Mouse (Mus musculus): ENCODE results near the gene Large1. TPM values are rescaled to one million over a fixed set of nuclear protein-coding genes. Genes with fewer than 3 reads are reported as not detected.

Large1 gene
- polyA plus RNA-seq, 1 experiment from 2014 or later, result 10.9 TPM

DNA sequence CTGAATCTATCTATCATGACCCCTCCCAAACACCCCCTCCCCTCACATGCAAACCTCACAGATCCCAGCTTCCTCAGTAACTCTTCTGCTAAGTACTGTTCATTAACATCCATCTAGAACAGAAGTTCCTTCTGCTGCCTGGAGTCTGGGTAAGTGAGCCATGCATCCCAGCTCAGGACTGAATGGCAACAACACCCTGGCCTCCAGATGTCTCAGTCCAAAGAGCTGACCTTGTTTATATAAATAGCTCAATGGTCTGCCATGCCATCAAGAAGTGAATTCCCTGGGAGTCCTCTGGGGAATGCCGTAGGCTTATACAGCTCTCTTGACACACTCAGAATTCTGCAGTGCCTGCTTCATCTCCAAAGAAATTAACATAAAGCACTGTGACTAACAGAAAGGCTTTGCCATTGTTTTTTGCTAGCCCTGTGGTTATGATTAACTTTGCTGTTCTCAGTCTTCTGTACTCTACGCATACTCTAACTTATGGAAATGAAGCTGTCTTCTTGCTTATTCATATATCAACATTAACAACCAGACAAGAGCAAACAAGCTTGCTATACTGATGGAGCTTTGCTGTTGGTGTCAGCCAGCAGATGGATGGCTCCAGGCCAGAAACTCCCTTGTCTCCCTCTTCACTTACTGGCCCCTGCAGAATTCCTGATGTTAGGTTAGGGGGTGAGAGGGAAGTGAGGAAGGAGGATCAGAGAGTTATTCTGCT lies 434.0 kb downstream of the Large1 start:
- Histone ChIP-seq H3K4me3 (ENCODE audit: control insufficient read depth in 1 of 2, insufficient read depth in 1 of 2, low read depth in 1 of 2, low read length in 2 of 2) (no peak overlapping the region), H3K4me1 (ENCODE audit: control insufficient read depth in 2 of 2, insufficient read depth in 2 of 2, low read length in 2 of 2) (peaks cover 2 to 19% of the 10 kb centered on the region in 2 experiments), H3K9ac (ENCODE audit: low read length) (no peak overlapping the region), H3K36me3 (ENCODE audit: control insufficient read depth, insufficient read depth, low read length) (no peaks in the 10 kb centered on the region), H3K4me2 (ENCODE audit: low read length) (peak overlapping the region; percentile 35), H3K9me3 (ENCODE audit: control insufficient read depth, low read length) (no peaks in the 10 kb centered on the region), H3K27me3 (ENCODE audit: control insufficient read depth, insufficient read depth, low read length) (no peaks in the 10 kb centered on the region), H3K27ac (replicated peaks in 1 of 2; ENCODE audit: control insufficient read depth in 1 of 2, insufficient read depth in 1 of 2, low read depth in 2 of 2, low read length in 2 of 2) (peak overlapping the region; percentile 72 to 83)
- ATAC-seq (ENCODE audit: insufficient number of reproducible peaks, insufficient read depth, low FRiP score, low read depth), result peak; percentile 77
- 48% methylated on average over 2 of the region's 2 CpGs for WGBS

DNA sequence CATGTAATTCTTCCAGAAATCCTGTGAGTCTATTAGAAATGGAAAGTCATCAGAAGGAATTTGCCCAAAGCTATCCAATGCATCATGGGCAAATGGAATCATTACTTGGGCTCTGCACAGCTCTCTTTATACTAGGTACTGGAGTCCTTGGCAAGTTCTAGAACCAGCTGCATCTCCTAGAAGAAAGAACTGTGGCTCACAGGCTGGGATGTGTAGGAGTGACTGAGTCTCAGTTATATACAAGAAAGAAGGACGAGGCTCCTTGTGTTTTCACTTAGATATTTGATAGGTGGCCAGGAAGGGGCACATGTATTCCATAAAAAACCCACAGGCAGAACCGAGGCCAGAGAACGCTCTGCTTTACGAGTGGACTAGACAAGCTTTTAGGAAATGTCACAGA lies 447.8 kb downstream of the Large1 start:
- Histone ChIP-seq H3K9me3 (ENCODE audit: control insufficient read depth, low read length) (no peaks in the 10 kb centered on the region), H3K36me3 (ENCODE audit: control insufficient read depth, insufficient read depth, low read length) (no peaks in the 10 kb centered on the region), H3K4me2 (ENCODE audit: low read length) (no peak overlapping the region), H3K27ac (replicated peaks in 1 of 2; ENCODE audit: control insufficient read depth in 1 of 2, insufficient read depth in 1 of 2, low read depth in 2 of 2, low read length in 2 of 2) (no peak overlapping the region), H3K4me3 (ENCODE audit: control insufficient read depth in 1 of 2, insufficient read depth in 1 of 2, low read depth in 1 of 2, low read length in 2 of 2) (no peak overlapping the region), H3K4me1 (ENCODE audit: control insufficient read depth in 2 of 2, insufficient read depth in 2 of 2, low read length in 2 of 2) (no peaks in the 10 kb centered on the region), H3K9ac (ENCODE audit: low read length) (no peak overlapping the region), H3K27me3 (ENCODE audit: control insufficient read depth, insufficient read depth, low read length) (no peaks in the 10 kb centered on the region)
- no peak for ATAC-seq (ENCODE audit: insufficient number of reproducible peaks, insufficient read depth, low FRiP score, low read depth)
- WGBS, result 83% methylated on average over 4 of the region's 4 CpGs

DNA sequence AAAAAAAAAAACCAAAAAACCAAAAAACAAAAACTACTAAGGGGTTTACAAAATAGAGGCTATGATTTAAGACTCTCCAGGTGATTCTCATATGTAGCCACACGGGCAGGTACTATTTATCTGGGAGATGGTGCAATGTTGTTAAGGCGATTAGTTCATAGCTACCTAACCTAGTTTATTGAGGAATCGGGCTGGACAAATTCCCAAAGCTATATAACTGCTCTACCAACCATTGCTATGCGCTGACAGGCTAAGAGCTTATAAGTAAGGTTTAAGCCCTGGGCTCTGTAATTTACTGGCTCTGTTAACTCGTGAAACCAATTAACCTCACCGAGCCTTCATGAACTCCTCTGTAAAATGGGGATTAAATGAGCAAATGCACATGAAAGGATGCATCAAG lies 451.7 kb downstream of the Large1 start:
- Histone ChIP-seq H3K4me1 (ENCODE audit: control insufficient read depth in 2 of 2, insufficient read depth in 2 of 2, low read length in 2 of 2) (no peaks in the 10 kb centered on the region), H3K4me3 (ENCODE audit: control insufficient read depth in 1 of 2, insufficient read depth in 1 of 2, low read depth in 1 of 2, low read length in 2 of 2) (no peak overlapping the region), H3K27me3 (ENCODE audit: control insufficient read depth, insufficient read depth, low read length) (no peaks in the 10 kb centered on the region), H3K9ac (ENCODE audit: low read length) (no peak overlapping the region), H3K36me3 (ENCODE audit: control insufficient read depth, insufficient read depth, low read length) (no peaks in the 10 kb centered on the region), H3K4me2 (ENCODE audit: low read length) (no peak overlapping the region), H3K27ac (replicated peaks in 1 of 2; ENCODE audit: control insufficient read depth in 1 of 2, insufficient read depth in 1 of 2, low read depth in 2 of 2, low read length in 2 of 2) (no peak overlapping the region), H3K9me3 (ENCODE audit: control insufficient read depth, low read length) (no peaks in the 10 kb centered on the region)
- WGBS, result 90% methylated on average over 6 of the region's 6 CpGs
- no peak for ATAC-seq (ENCODE audit: insufficient number of reproducible peaks, insufficient read depth, low FRiP score, low read depth)

DNA sequence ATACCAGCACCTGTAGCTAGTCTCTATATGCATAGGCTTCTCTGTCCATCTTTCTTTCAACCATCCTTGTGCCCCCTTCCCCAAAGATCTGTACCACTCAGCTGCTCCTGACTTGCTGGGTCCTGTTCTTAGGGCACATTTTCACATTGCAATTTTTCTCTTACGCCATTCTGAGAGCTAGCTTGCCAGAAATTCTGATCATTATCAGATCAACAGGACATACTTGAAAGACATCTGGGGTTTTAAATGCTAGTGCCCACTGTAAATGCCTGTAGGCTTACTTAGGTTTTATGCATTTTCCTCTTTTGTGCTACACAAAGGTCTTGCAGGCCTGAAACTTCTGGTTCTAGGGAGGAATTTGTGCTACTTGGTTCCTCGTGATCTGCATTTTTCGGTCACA lies 454.0 kb downstream of the Large1 start:
- WGBS, result 83% methylated on average over 3 of the region's 3 CpGs
- H3K4me2 ChIP-seq (ENCODE audit: low read length), result no peak overlapping the region
- no peaks in the 10 kb centered on the region for H3K36me3 ChIP-seq (ENCODE audit: control insufficient read depth, insufficient read depth, low read length)
- H3K4me1 ChIP-seq (ENCODE audit: control insufficient read depth in 2 of 2, insufficient read depth in 2 of 2, low read length in 2 of 2), result no peaks in the 10 kb centered on the region
- H3K4me3 ChIP-seq (ENCODE audit: control insufficient read depth in 1 of 2, insufficient read depth in 1 of 2, low read depth in 1 of 2, low read length in 2 of 2), result no peak overlapping the region
- no peak for ATAC-seq (ENCODE audit: insufficient number of reproducible peaks, insufficient read depth, low FRiP score, low read depth)
- H3K9ac ChIP-seq (ENCODE audit: low read length), result no peak overlapping the region
- H3K27me3 ChIP-seq (ENCODE audit: control insufficient read depth, insufficient read depth, low read length), result no peaks in the 10 kb centered on the region
- no peak overlapping the region for H3K27ac ChIP-seq (replicated peaks in 1 of 2; ENCODE audit: control insufficient read depth in 1 of 2, insufficient read depth in 1 of 2, low read depth in 2 of 2, low read length in 2 of 2)
- H3K9me3 ChIP-seq (ENCODE audit: control insufficient read depth, low read length), result no peaks in the 10 kb centered on the region

DNA sequence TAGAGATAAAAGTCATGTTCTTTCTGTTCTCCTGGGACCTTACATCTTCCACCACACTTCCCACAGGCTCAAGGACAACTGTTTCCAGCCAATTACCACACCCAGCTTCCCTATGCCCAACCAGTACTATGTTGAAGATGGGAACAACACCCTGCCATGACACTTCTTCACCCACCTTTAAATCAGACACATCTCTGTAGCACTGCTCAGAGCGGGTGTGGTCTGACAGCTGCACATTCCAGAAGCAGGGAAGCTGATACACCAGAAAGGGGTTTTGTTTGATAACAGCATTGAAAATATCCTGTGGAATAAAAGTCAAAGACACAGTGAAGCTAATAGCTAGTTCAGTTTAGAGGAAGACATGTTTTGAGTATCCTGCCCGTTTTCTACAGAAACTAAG lies 470.3 kb downstream of the Large1 start:
- no peak for ATAC-seq (ENCODE audit: insufficient number of reproducible peaks, insufficient read depth, low FRiP score, low read depth)
- 70% methylated on average over 2 of the region's 2 CpGs for WGBS
- Histone ChIP-seq H3K4me1 (ENCODE audit: control insufficient read depth in 2 of 2, insufficient read depth in 2 of 2, low read length in 2 of 2) (no peaks in the 10 kb centered on the region), H3K4me3 (ENCODE audit: control insufficient read depth in 1 of 2, insufficient read depth in 1 of 2, low read depth in 1 of 2, low read length in 2 of 2) (no peak overlapping the region), H3K36me3 (ENCODE audit: control insufficient read depth, insufficient read depth, low read length) (no peaks in the 10 kb centered on the region; the same call in 1 of the 2 replicates), H3K27ac (replicated peaks in 1 of 2; ENCODE audit: control insufficient read depth in 1 of 2, insufficient read depth in 1 of 2, low read depth in 2 of 2, low read length in 2 of 2) (no peak overlapping the region), H3K9ac (ENCODE audit: low read length) (no peak overlapping the region), H3K4me2 (ENCODE audit: low read length) (no peak overlapping the region), H3K9me3 (ENCODE audit: control insufficient read depth, low read length) (no peaks in the 10 kb centered on the region), H3K27me3 (ENCODE audit: control insufficient read depth, insufficient read depth, low read length) (no peaks in the 10 kb centered on the region)

DNA sequence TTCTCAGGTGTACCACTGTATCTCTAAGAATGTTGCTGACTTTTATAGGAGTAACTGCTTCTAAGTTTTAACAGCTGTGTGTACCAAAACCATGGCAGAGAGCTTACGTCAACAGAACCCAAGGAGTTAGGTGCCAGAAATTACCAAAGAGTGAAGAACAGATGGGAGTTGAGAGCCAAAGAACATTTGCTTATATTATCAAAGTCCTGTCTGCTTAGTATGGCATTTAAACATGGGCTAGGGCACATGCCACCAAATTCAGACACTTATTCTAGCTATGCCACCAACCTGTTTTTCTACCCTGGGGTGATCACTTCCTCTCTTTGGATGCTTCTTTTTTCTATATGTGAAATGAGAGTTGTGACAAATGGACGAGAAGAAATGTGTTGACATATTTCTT lies 479.9 kb downstream of the Large1 start:
- H3K36me3 ChIP-seq (ENCODE audit: control insufficient read depth, insufficient read depth, low read length), result no peaks in the 10 kb centered on the region

DNA sequence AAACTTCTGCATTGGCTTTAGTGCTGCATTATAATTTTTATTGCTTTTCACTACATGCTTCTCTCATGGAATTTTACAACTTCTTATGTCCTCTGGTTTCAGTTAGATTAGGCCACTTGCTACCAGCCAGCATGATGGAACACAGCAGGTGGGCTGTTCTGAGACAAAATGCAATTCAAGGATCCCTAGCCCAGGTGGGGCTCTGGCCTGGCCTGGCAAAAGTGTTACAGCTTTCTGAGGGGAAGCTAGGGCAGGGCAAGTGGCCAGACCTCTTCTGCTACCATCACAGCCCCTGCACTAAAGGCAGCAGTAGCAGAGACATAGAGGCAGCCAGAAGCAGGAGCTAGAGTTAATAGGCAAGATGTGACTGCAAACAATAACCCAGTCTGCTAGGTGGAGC lies 506.5 kb downstream of the Large1 start:
- peaks cover 15% of the 10 kb centered on the region for H3K36me3 ChIP-seq (ENCODE audit: control insufficient read depth, insufficient read depth, low read length)
- no peak for ATAC-seq (ENCODE audit: insufficient number of reproducible peaks, insufficient read depth, low FRiP score, low read depth)
- no peak overlapping the region for H3K4me2 ChIP-seq (ENCODE audit: low read length)
- H3K4me3 ChIP-seq (ENCODE audit: control insufficient read depth in 1 of 2, insufficient read depth in 1 of 2, low read depth in 1 of 2, low read length in 2 of 2), result no peak overlapping the region
- H3K9me3 ChIP-seq (ENCODE audit: control insufficient read depth, low read length), result no peaks in the 10 kb centered on the region
- no peaks in the 10 kb centered on the region for H3K27me3 ChIP-seq (ENCODE audit: control insufficient read depth, insufficient read depth, low read length)
- H3K27ac ChIP-seq (replicated peaks in 1 of 2; ENCODE audit: control insufficient read depth in 1 of 2, insufficient read depth in 1 of 2, low read depth in 2 of 2, low read length in 2 of 2), result no peak overlapping the region
- H3K4me1 ChIP-seq (ENCODE audit: control insufficient read depth in 2 of 2, insufficient read depth in 2 of 2, low read length in 2 of 2), result no peaks in the 10 kb centered on the region
- no peak overlapping the region for H3K9ac ChIP-seq (ENCODE audit: low read length)

More for the DNA sequence above, 479.9 kb downstream of the Large1 start:
- ATAC-seq (ENCODE audit: insufficient number of reproducible peaks, insufficient read depth, low FRiP score, low read depth), result no peak
- Histone ChIP-seq H3K27ac (replicated peaks in 1 of 2; ENCODE audit: control insufficient read depth in 1 of 2, insufficient read depth in 1 of 2, low read depth in 2 of 2, low read length in 2 of 2) (no peak overlapping the region), H3K4me1 (ENCODE audit: control insufficient read depth in 2 of 2, insufficient read depth in 2 of 2, low read length in 2 of 2) (no peaks in the 10 kb centered on the region), H3K4me2 (ENCODE audit: low read length) (no peak overlapping the region), H3K9me3 (ENCODE audit: control insufficient read depth, low read length) (no peaks in the 10 kb centered on the region), H3K9ac (ENCODE audit: low read length) (no peak overlapping the region), H3K27me3 (ENCODE audit: control insufficient read depth, insufficient read depth, low read length) (no peaks in the 10 kb centered on the region), H3K4me3 (ENCODE audit: control insufficient read depth in 1 of 2, insufficient read depth in 1 of 2, low read depth in 1 of 2, low read length in 2 of 2) (no peak overlapping the region)
- WGBS, result 82% methylated on average over 2 of the region's 2 CpGs

DNA sequence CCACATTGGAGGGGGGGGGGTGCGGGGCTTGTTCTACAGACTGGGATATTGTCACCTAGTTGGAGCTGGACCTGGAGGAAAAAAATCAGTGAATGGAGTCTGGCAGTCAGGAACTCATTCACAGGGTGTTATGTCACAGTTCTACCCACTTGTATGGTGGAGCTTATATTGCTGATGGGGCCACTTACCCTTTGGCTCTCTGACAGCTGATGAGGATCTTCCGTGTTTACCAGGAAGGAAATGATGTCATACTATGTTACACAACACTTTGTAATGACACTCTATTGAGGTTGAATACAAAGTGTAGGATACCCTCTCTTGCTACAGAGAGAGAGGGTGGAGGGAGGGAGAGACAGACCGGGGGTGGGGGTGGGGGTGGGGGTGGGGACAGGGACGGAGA lies 517.5 kb downstream of the Large1 start:
- Histone ChIP-seq H3K9me3 (ENCODE audit: control insufficient read depth, low read length) (no peaks in the 10 kb centered on the region), H3K4me2 (ENCODE audit: low read length) (no peak overlapping the region), H3K27ac (replicated peaks in 1 of 2; ENCODE audit: control insufficient read depth in 1 of 2, insufficient read depth in 1 of 2, low read depth in 2 of 2, low read length in 2 of 2) (no peak overlapping the region), H3K4me1 (ENCODE audit: control insufficient read depth in 2 of 2, insufficient read depth in 2 of 2, low read length in 2 of 2) (peaks cover 0 to 3% of the 10 kb centered on the region in 2 experiments; a peak in 2 of 4 replicates), H3K36me3 (ENCODE audit: control insufficient read depth, insufficient read depth, low read length) (peaks cover 16% of the 10 kb centered on the region), H3K27me3 (ENCODE audit: control insufficient read depth, insufficient read depth, low read length) (no peaks in the 10 kb centered on the region), H3K4me3 (ENCODE audit: control insufficient read depth in 1 of 2, insufficient read depth in 1 of 2, low read depth in 1 of 2, low read length in 2 of 2) (no peak overlapping the region), H3K9ac (ENCODE audit: low read length) (no peak overlapping the region)
- ATAC-seq (ENCODE audit: insufficient number of reproducible peaks, insufficient read depth, low FRiP score, low read depth), result no peak
- 72% methylated on average over 4 of the region's 4 CpGs for WGBS
